Mouse (Mus musculus): ENCODE data around the gene B3galt1.

- TF ChIP-seq REST (IDR thresholded peaks at IDR 0.05; ENCODE audit: insufficient read depth, insufficient read length) (no peak), POLR2A (IDR thresholded peaks at IDR 0.05; ENCODE audit: insufficient read length, low read depth) (no peak), USF1 (IDR thresholded peaks at IDR 0.05; ENCODE audit: low read depth) (no peak), SRF (IDR thresholded peaks at IDR 0.05; ENCODE audit: control insufficient read depth, insufficient read length, low read depth) (no peak), MAX (IDR thresholded peaks at IDR 0.05; ENCODE audit: low read depth) (no peak), E2F4 (IDR thresholded peaks at IDR 0.05; ENCODE audit: insufficient read depth) (no peak)
Measured at GRCm38 (mm10) chr2:68084483-68084882, 518.8 kb downstream of the B3galt1 start.
